Mouse (Mus musculus): ENCODE data around the gene Ints13.

GRCm38 (mm10) chr6:146530769-146531168 is 46.9 kb downstream of the Ints13 start:
- no peak for TF ChIP-seq CTCF (IDR thresholded peaks at IDR 0.05; ENCODE audit: extremely low read depth, insufficient read depth, insufficient read length, insufficient replicate concordance)
- TF ChIP-seq POLR2A (IDR thresholded peaks at IDR 0.05; ENCODE audit: low read depth, low read length), result no peak
